Mouse (Mus musculus) CH12.LX (cell line): ENCODE data around the gene Gldc. TPM values are rescaled to one million over a fixed set of nuclear protein-coding genes. Genes with fewer than 3 reads are reported as not detected.

ENCODE experiments used
- DNase-seq: peaks from one replicate; pipeline ENCODE4 v3.0.0-alpha.2; 2013; ENCODE audit errors: extremely low read depth
- H3K27ac ChIP-seq: 2 replicates; pipeline ENCODE4 v1.5.1; 2012; ENCODE audit warnings: low read depth, mild to moderate bottlenecking, control low read depth, moderate library complexity; ENCODE audit not compliant: insufficient read depth
- H3K27me3 ChIP-seq: replicated peaks from 2 replicates; pipeline ENCODE3; 2012; ENCODE audit warnings: inconsistent platforms
- H3K36me3 ChIP-seq, 2 experiments: replicated peaks in 1 of 2; 2 replicates each; pipeline versions ENCODE3 to v1.6.1; 2012; ENCODE audit warnings: inconsistent platforms in 1 of 2, low read length in 1 of 2, mild to moderate bottlenecking in 1 of 2, mixed read lengths in 1 of 2, moderate library complexity in 1 of 2; ENCODE audit not compliant: control insufficient read depth in 1 of 2, insufficient read depth in 1 of 2
- H3K4me1 ChIP-seq, 2 experiments: 2 replicates each; pipeline ENCODE4 v1.6.1; 2012; ENCODE audit warnings: inconsistent platforms in 1 of 2, moderate library complexity in 1 of 2; ENCODE audit not compliant: insufficient read depth in 2 of 2, control insufficient read depth in 1 of 2
- H3K4me2 ChIP-seq: 2 replicates; pipeline ENCODE4 v1.6.1; 2012; ENCODE audit warnings: low read depth, mild to moderate bottlenecking, control low read depth; ENCODE audit not compliant: poor library complexity, insufficient read depth, severe bottlenecking
- H3K4me3 ChIP-seq, 3 experiments: fragments of 150-350 bp in 1 of 3; sonication (generic) in 1 of 3; replicated peaks in 1 of 3; 2 replicates each; pipeline versions ENCODE3 to v1.5.1; 2011 to 2012; ENCODE audit warnings: low read depth in 2 of 3, low read length in 2 of 3, mild to moderate bottlenecking in 2 of 3, moderate library complexity in 2 of 3, control low read depth in 1 of 3, improper control_type of control experiment in 1 of 3, inconsistent platforms in 1 of 3, mixed read lengths in 1 of 3; ENCODE audit not compliant: poor library complexity in 1 of 3
- H3K79me2 ChIP-seq: replicated peaks from 2 replicates; pipeline ENCODE4 v1.6.1; 2012; ENCODE audit warnings: mild to moderate bottlenecking, moderate library complexity; ENCODE audit not compliant: control insufficient read depth, poor library complexity, insufficient read depth, severe bottlenecking; ENCODE audit errors: extremely low read depth
- H3K9ac ChIP-seq: 2 replicates; pipeline ENCODE4 v1.6.1; 2012; ENCODE audit warnings: low read depth, mild to moderate bottlenecking, control low read depth, moderate library complexity; ENCODE audit not compliant: insufficient read depth
- H3K9me3 ChIP-seq: replicated peaks from 2 replicates; pipeline ENCODE3; 2012; ENCODE audit warnings: low read length, inconsistent platforms, mixed read lengths
- CHD1 ChIP-seq: IDR thresholded peaks from 2 replicates; pipeline ENCODE4 v1.6.1; 2012; ENCODE audit warnings: low read depth, low read length, improper control_type of control experiment, inconsistent platforms
- CTCF ChIP-seq, 2 experiments: IDR thresholded peaks in 1 of 2; conservative IDR thresholded peaks in 1 of 2; 2 replicates each; pipeline ENCODE4 v1.5.1; 2011 to 2012; ENCODE audit warnings: low read depth in 2 of 2, low read length in 2 of 2, improper control_type of control experiment in 1 of 2, inconsistent platforms in 1 of 2, mild to moderate bottlenecking in 1 of 2, moderate library complexity in 1 of 2
- JUN ChIP-seq: IDR thresholded peaks from 2 replicates; pipeline ENCODE4 v1.6.1; 2011; ENCODE audit warnings: low read depth, mild to moderate bottlenecking, low read length, improper control_type of control experiment, moderate library complexity; ENCODE audit not compliant: insufficient read depth
- KAT2A ChIP-seq: IDR thresholded peaks from 2 replicates; pipeline ENCODE4 v1.6.1; 2012; ENCODE audit warnings: low read length, improper control_type of control experiment, inconsistent platforms; ENCODE audit not compliant: insufficient replicate concordance
- MAFK ChIP-seq: IDR thresholded peaks from 2 replicates; pipeline ENCODE4 v1.6.1; 2011; ENCODE audit warnings: low read length, improper control_type of control experiment; ENCODE audit not compliant: insufficient replicate concordance
- MAX ChIP-seq: IDR thresholded peaks from 2 replicates; pipeline ENCODE4 v1.6.1; 2011; ENCODE audit warnings: low read length, improper control_type of control experiment
- MXI1 ChIP-seq: IDR thresholded peaks from 2 replicates; pipeline ENCODE4 v1.6.1; 2011; ENCODE audit warnings: mild to moderate bottlenecking, low read depth, low read length, improper control_type of control experiment
- MYC ChIP-seq: IDR thresholded peaks from 2 replicates; pipeline ENCODE4 v1.6.1; 2011; ENCODE audit warnings: low read depth, mild to moderate bottlenecking, improper control_type of control experiment, low read length
- NRF1 ChIP-seq: IDR thresholded peaks from 2 replicates; pipeline ENCODE4 v1.6.1; 2014; ENCODE audit warnings: low read depth, mild to moderate bottlenecking, inconsistent platforms, low read length, improper control_type of control experiment, moderate library complexity
- PAX5 ChIP-seq: IDR thresholded peaks from 2 replicates; pipeline ENCODE4 v1.6.1; 2012; ENCODE audit warnings: low read length, inconsistent platforms, mixed read lengths
- POLR2A ChIP-seq: IDR thresholded peaks from 2 replicates; pipeline ENCODE4 v1.6.1; 2011; ENCODE audit warnings: low read depth, mild to moderate bottlenecking, improper control_type of control experiment, low read length
- POLR2AphosphoS2 ChIP-seq: IDR thresholded peaks from 2 replicates; pipeline ENCODE4 v1.6.1; 2011; ENCODE audit warnings: low read depth, low read length, improper control_type of control experiment
- SMC3 ChIP-seq: IDR thresholded peaks from 2 replicates; pipeline ENCODE4 v1.6.1; 2011; ENCODE audit warnings: low read depth, low read length, improper control_type of control experiment
- USF1 ChIP-seq: IDR thresholded peaks from 2 replicates; pipeline ENCODE4 v1.6.1; 2014; ENCODE audit warnings: low read depth, mild to moderate bottlenecking, inconsistent platforms, low read length, improper control_type of control experiment
- ZC3H11A ChIP-seq: IDR thresholded peaks from 2 replicates; pipeline ENCODE4 v1.6.1; 2012; ENCODE audit warnings: low read depth, mild to moderate bottlenecking, inconsistent platforms, low read length, improper control_type of control experiment
- ZMIZ1 ChIP-seq: IDR thresholded peaks from 2 replicates; pipeline ENCODE4 v1.6.1; 2012; ENCODE audit warnings: low read depth, mild to moderate bottlenecking, inconsistent platforms, low read length, improper control_type of control experiment
- dilution Hi-C: fragments of 300-500 bp; cut with MboI; formaldehyde crosslinking; loops from 2 replicates; pipeline ENCODE4 v1.14.3; 2020; ENCODE audit warnings: low sequenced_read_pairs; ENCODE audit not compliant: extremely low pct_unique_long_range_greater_than_20kb, extremely low pct_ligation_motif_present
- in situ Hi-C: fragments of 300-500 bp; cut with MboI; formaldehyde crosslinking; loops from 3 replicates; pipeline ENCODE4 v1.14.3; 2019; ENCODE audit warnings: low sequenced_read_pairs, low pct_ligation_motif_present, low pct_unique_long_range_greater_than_20kb, mixed read lengths
- polyA plus RNA-seq: library from polyadenylated mRNA; unstranded; fragments of >175 nt; gene quantifications from 2 replicates; pipeline ENCODE4 v1.2.1, GENCODE M21; 2012; ENCODE audit warnings: low read depth; ENCODE audit not compliant: insufficient read length
- total RNA-seq, 2 experiments: library from RNA; depleted of rRNA; stranded (reverse); fragments of 300-350 nt in 1 of 2; fragments of >200 nt in 1 of 2; gene quantifications; 2 replicates each; pipeline ENCODE4 v1.2.3; 2012 to 2014

The Gldc gene
- total and polyA plus RNA-seq, 3 experiments = 0.30 to 1.8 (median 0.64) TPM

GRCm38 (mm10) chr19:30170319-30170718, 4.9 kb downstream of the Gldc start:
- TF ChIP-seq POLR2AphosphoS2 (no peak), ZC3H11A (no peak), KAT2A (no peak), POLR2A (no peak), NRF1 (no peak), USF1 (no peak), MXI1 (no peak), MAX (no peak), ZMIZ1 (no peak), CHD1 (no peak), PAX5 (no peak), MYC (no peak), SMC3 (no peak)
- Histone ChIP-seq H3K4me3 (no peak overlapping the region), H3K27me3 (no peaks in the 10 kb centered on the region), H3K79me2 (no peaks in the 10 kb centered on the region), H3K9ac (no peak overlapping the region), H3K9me3 (peaks cover 4% of the 10 kb centered on the region), H3K27ac (no peak overlapping the region), H3K4me2 (no peak overlapping the region), H3K4me1 (no peaks in the 10 kb centered on the region), H3K36me3 (no peaks in the 10 kb centered on the region)
- in situ Hi-C loops (no loop called here), dilution Hi-C loops (no loop called here)
- DNase-seq = no peak

- Histone ChIP-seq H3K27me3 (no peaks in the 10 kb centered on the region), H3K4me3 (no peak overlapping the region), H3K9me3 (no peaks in the 10 kb centered on the region), H3K9ac (no peak overlapping the region), H3K36me3 (no peaks in the 10 kb centered on the region), H3K27ac (no peak overlapping the region), H3K79me2 (no peaks in the 10 kb centered on the region), H3K4me2 (no peak overlapping the region)
- no peak for DNase-seq
- dilution Hi-C loops = no loop called here
- no peak for TF ChIP-seq PAX5
- TF ChIP-seq JUN = no peak
- peak in 1 of 2 experiments; percentile 33; a peak in 1 of 4 replicates for TF ChIP-seq CTCF (conservative IDR thresholded peaks at IDR 0.05 in 1 of 2, IDR thresholded peaks at IDR 0.05 in 1 of 2; ENCODE audit: low read depth in 2 of 2, low read length in 2 of 2)
- TF ChIP-seq MAFK = no peak
- TF ChIP-seq, all 38 proteins: peak for 1
- H3K4me1 ChIP-seq = no peaks in the 10 kb centered on the region
- in situ Hi-C loops = no loop called here
Measured at GRCm38 (mm10) chr19:30166801-30167505, 8.3 kb downstream of the Gldc start.
